Mouse (Mus musculus) thymus, adult 2 months (tissue): ENCODE measurements at regions not wholly inside any gene's neighbourhood (a gene's known extent, or its start where the extent isn't known, plus 50 kb on each side); places are given as distances from the start of the nearest gene placed in this dataset.

Experiments
- DNase-seq: peaks from one replicate; pipeline ENCODE4 v3.0.0; 2021
- H3K27ac ChIP-seq: fragments of 200-500 bp; 2 replicates; pipeline ENCODE4 v1.5.1; 2012; ENCODE audit warnings: low read length, control low read depth; ENCODE audit not compliant: control insufficient read depth, insufficient read depth
- H3K27me3 ChIP-seq: fragments of 200-500 bp; 2 replicates; pipeline ENCODE4 v1.6.1; 2012; ENCODE audit warnings: mild to moderate bottlenecking, low read length, moderate library complexity, mixed read lengths; ENCODE audit not compliant: control insufficient read depth, insufficient read depth
- H3K36me3 ChIP-seq: fragments of 200-500 bp; 2 replicates; pipeline ENCODE4 v1.6.1; 2012; ENCODE audit warnings: mild to moderate bottlenecking, low read length, moderate library complexity; ENCODE audit not compliant: control insufficient read depth, insufficient read depth
- H3K4me1 ChIP-seq: fragments of 200-500 bp; replicated peaks from 2 replicates; pipeline ENCODE4 v1.6.1; 2012; ENCODE audit warnings: low read length; ENCODE audit not compliant: control insufficient read depth, insufficient read depth
- H3K4me3 ChIP-seq: fragments of 200-500 bp; 2 replicates; pipeline ENCODE4 v1.5.1; 2012; ENCODE audit warnings: mild to moderate bottlenecking, low read length, control low read depth, moderate library complexity; ENCODE audit not compliant: control insufficient read depth, insufficient read depth
- CTCF ChIP-seq: fragments of 200-500 bp; IDR thresholded peaks from 2 replicates; pipeline ENCODE4 v1.5.1; 2012; ENCODE audit warnings: mild to moderate bottlenecking, control low read depth, low read length, moderate library complexity, borderline replicate concordance; ENCODE audit not compliant: control insufficient read depth, poor library complexity, insufficient read depth; ENCODE audit errors: extremely low read depth
- POLR2A ChIP-seq: fragments of 200-500 bp; IDR thresholded peaks from 2 replicates; pipeline ENCODE4 v1.6.1; 2012; ENCODE audit warnings: mild to moderate bottlenecking, low read length, control low read depth, moderate library complexity; ENCODE audit not compliant: control insufficient read depth, poor library complexity, insufficient read depth; ENCODE audit errors: extremely low read depth
- WGBS: fragments of 180-500 bp; shearing (Covaris S2); methylation state at CpG from one replicate; pipeline ENCODE4 v1.1.7; 2018; 5-methylcytosine and 5-hydroxymethylcytosine counted together

DNA sequence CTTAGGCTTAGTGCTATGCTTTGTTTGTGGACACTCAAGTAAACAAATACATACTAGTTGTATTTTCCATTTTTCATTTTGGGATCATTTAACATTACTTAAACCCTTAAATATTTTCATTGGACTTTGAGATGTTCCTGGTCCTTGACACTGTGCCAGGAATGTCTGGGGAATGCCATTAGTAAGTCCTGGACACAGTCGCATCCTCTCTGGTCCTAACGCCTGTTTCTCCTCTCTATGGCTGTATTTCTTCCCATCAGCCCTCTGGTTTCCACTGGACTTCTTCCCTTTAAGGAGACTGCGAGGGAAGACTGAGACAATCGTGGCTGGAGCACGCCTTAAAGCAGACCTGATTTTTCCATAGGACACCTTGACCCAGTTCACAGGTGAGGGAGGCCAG is 96.8 kb upstream of the Galnt15 start:
- Histone ChIP-seq H3K4me1 (no peaks in the 10 kb centered on the region), H3K4me3 (no peak overlapping the region), H3K27ac (no peak overlapping the region), H3K36me3 (no peaks in the 10 kb centered on the region), H3K27me3 (no peaks in the 10 kb centered on the region)
- 94% methylated on average over 5 of the region's 5 CpGs for WGBS
- TF ChIP-seq POLR2A (no peak), CTCF (no peak)
- no peak for DNase-seq

DNA sequence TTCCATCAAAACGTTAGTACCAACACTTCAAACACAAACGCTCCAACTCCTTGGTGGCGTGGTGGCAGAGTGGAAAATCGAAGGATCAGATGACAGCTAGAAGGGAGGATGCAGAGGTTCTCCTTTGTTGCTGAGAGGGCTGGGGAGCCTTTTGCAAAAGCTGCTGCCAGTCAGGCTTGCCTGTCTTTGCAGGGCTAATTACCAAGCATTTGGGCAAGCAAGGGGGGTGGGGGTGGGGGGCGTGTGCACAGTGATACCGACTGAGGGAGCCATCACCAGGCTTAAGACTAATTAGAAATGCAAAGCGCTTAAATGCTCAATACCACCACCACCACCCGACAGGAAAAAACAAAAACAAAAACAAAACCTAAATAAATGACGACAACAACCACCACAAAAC is 95.3 kb upstream of the Galnt15 start:
- no peaks in the 10 kb centered on the region for H3K36me3 ChIP-seq
- no peak for TF ChIP-seq POLR2A
- no peak for TF ChIP-seq CTCF
- no peak for DNase-seq
- H3K4me3 ChIP-seq = no peak overlapping the region
- H3K4me1 ChIP-seq = no peaks in the 10 kb centered on the region
- no peak overlapping the region for H3K27ac ChIP-seq
- H3K27me3 ChIP-seq = no peaks in the 10 kb centered on the region
- 59% methylated on average over 9 of the region's 9 CpGs for WGBS

DNA sequence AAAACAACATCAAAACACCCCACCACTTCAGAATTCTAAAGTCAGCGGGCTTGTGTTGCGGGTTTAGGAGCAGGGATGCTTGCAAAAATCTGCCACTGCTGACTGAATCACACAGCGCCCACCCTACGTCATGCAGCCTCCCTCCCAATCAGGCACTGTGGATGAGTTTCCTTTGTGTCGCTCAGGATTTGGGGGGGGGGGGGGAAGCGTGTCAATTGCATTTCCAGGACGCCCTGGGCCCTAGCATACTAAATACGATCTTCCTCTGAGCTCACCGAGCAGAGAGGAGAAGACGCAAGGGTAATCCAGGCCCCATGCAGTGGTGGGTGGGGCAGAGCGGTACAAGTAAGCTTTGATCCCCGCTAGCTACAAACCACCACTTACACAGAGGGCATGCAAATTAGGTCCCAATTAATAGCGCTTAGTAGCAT is 94.9 kb upstream of the Galnt15 start:
- 15% methylated on average over 13 of the region's 13 CpGs for WGBS
- no peak overlapping the region for H3K27ac ChIP-seq
- H3K36me3 ChIP-seq = no peaks in the 10 kb centered on the region
- no peak overlapping the region for H3K4me3 ChIP-seq
- H3K27me3 ChIP-seq = no peaks in the 10 kb centered on the region
- DNase-seq = no peak
- TF ChIP-seq CTCF (no peak), POLR2A (no peak)
- no peaks in the 10 kb centered on the region for H3K4me1 ChIP-seq

DNA sequence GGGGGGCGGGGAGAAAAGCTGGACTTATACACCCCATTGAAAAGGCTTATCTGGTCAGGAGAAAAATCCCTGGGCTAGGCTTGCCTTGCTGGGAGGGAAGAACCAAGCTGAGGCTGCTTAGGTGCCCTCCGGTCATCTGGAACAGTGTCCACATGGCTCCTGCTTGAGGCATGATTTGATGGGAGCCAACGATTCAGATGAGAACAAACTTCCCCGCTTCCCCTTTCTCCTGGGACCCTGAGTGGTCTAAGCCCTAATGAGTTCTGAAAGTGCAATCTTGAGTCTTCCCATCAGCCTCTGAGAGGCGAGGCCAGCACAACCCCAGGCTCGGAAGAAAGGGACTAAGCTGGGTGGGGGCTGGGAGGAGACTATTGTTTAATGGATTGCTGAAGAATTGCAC is 94.5 kb upstream of the Galnt15 start:
- 24% methylated on average over 6 of the region's 6 CpGs for WGBS

DNA sequence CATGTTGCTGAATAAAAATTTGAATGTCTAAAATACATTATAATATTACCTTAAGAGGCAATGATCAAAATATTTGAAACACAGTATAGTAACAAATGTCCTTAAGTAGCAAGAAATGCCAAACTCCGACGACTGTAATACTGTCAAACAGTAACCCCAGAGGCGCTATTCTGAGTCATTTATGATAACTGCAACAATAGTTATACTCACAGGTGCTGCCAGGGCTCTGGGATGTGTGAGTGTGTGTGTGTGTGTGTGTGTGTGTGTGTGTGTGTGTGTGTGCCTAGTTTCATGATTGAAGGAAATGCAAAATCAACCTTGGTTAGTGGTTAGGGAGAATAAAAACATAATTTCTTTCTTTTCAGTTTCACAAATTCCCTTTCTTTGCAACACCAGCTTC is 94.0 kb upstream of the Galnt15 start:
- 56% methylated on average over 3 of the region's 3 CpGs for WGBS
- no peaks in the 10 kb centered on the region for H3K36me3 ChIP-seq
- DNase-seq = no peak
- H3K27me3 ChIP-seq = no peaks in the 10 kb centered on the region
- TF ChIP-seq CTCF = no peak
- TF ChIP-seq POLR2A = no peak
- no peak overlapping the region for H3K4me3 ChIP-seq
- H3K4me1 ChIP-seq = no peaks in the 10 kb centered on the region
- no peak overlapping the region for H3K27ac ChIP-seq

More for the DNA sequence above, 94.5 kb upstream of the Galnt15 start:
- Histone ChIP-seq H3K27ac (no peak overlapping the region), H3K36me3 (no peaks in the 10 kb centered on the region), H3K4me1 (no peaks in the 10 kb centered on the region), H3K4me3 (no peak overlapping the region), H3K27me3 (no peaks in the 10 kb centered on the region)
- DNase-seq = no peak
- TF ChIP-seq CTCF (no peak), POLR2A (no peak)

DNA sequence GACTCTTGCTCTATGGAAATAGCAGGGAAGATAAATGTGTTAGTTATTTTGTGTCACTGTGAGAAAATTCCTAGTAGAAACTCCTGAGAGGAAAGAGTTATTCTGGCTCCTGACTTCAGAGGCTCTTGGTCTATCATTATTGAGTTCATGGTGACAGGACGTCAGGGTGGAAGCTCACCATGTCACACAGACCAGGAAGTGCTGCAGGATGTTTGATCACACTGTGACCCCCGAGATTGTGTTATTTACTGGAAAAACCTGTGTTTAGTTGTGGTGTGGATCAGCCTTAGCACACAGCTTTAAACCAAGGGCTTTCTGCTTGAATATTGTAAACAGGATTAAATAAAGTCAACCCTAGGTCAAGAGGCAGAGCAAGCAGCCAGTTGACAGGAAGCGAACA is 93.4 kb upstream of the Galnt15 start:
- TF ChIP-seq POLR2A (no peak), CTCF (no peak)
- Histone ChIP-seq H3K36me3 (no peaks in the 10 kb centered on the region), H3K4me1 (no peaks in the 10 kb centered on the region), H3K27ac (no peak overlapping the region), H3K27me3 (no peaks in the 10 kb centered on the region), H3K4me3 (no peak overlapping the region)
- no peak for DNase-seq
- WGBS = 46% methylated on average over 3 of the region's 3 CpGs

DNA sequence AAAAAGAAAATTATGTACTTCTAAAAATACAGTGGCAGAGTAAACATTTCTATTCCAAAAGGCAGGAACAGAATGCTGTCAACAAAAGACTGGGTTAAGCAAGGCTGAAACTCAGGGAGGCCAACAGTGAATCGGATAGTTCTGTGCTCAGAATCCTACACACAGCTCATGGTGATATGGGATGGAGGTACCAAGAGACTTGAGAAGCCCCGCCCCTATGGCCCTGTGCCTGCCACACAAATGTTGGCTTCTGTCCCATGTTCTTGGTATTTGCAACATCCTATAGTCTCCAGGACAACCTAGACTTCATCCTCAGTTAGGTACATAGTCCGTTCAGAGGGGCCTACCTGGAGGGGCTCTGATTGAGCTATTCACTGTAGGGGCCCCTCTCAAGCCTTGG is 92.2 kb upstream of the Galnt15 start:
- Histone ChIP-seq H3K4me3 (no peak overlapping the region), H3K36me3 (no peaks in the 10 kb centered on the region), H3K27ac (no peak overlapping the region), H3K27me3 (no peaks in the 10 kb centered on the region), H3K4me1 (no peaks in the 10 kb centered on the region)
- DNase-seq = no peak
- no peak for TF ChIP-seq POLR2A
- no peak for TF ChIP-seq CTCF
- 89% methylated on average over 3 of the region's 3 CpGs for WGBS

DNA sequence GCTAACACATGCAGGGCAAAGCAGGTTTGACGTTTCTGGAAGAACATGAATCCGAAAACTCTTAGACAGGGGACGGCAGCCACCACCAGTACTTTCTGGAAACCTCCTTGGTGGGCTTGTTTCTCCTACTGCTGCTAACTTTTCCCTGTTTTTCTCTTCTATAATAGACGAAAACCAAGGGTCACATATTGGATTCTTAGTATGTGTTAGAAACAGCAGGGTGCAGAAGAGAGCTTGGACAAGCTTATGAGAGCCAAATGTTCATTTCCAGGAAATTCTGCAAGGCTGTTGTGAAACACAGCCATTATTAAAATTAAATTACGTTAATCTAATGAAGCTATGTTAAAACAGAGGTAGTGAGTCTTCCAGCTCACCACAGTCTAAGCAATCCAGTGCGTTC is 87.9 kb upstream of the Galnt15 start:
- H3K27ac ChIP-seq = no peak overlapping the region
- H3K4me1 ChIP-seq = no peaks in the 10 kb centered on the region
- DNase-seq = no peak
- H3K4me3 ChIP-seq = no peak overlapping the region
- TF ChIP-seq POLR2A (no peak), CTCF (no peak)
- no peaks in the 10 kb centered on the region for H3K27me3 ChIP-seq
- 89% methylated on average over 6 of the region's 6 CpGs for WGBS
- H3K36me3 ChIP-seq = no peaks in the 10 kb centered on the region
